Mouse (Mus musculus) adipocyte (in vitro differentiated cells): ENCODE data around the gene Ebi3.
"Not testable (repeated sequence)": the region's sequence is repeated elsewhere in the genome, so short reads cannot be mapped to it uniquely, and the experiment has no call there.

Experiments used
- DNase-seq: peaks from one replicate; pipeline ENCODE4 v3.0.0-alpha.2; 2016; ENCODE audit warnings: low spot score

The Ebi3 gene

DNA sequence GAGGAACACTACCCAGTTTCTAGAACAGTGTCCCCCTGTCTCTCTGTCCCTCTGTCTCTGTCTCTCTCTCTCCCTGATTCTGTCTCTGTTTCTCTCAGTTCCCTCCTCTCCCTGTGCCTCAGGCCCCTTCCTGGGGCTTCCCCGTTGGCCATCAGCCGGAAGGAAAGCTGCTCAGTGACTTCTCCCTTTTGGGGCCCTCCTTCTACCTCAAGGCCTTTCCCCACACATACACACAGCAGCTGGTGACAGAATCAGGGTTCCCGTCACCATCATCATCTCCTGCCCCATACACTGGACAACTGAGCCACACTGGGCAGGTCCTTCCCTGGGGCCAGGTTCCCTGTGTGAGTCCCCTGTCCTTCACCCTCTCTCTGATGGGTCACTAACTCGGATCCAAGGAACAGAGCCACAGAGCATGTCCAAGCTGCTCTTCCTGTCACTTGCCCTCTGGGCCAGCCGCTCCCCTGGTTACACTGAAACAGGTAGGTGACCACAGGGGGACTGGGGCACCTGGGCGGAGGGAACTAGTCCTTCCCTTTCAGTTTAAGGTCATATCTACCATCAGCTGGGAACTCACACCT, at the start of gene Ebi3:
Ebi3 (plus strand) TSS at position 194 of the 581 bp plus-strand sequence.
- no peak for DNase-seq

DNA sequence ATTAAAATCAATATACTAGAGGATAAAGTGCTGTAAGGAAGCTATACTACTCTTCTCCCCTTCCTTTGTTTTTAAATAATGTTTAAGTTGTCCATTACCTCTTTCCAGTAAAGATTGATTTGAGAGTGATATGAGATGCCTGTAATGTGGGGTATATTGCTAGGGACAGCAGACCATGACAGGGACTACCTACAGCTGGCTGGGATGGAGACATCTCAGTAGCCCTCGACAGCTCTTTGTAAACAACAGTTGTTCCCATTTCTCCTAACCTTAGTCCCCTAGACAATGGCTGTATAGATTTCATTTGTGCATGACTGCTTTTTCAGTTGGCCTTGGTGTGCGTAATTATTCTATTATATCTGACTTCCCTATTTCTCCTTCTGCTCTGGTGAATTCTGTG, 49.4 kb upstream of the Ebi3 start:
- DNase-seq: no peak

DNA sequence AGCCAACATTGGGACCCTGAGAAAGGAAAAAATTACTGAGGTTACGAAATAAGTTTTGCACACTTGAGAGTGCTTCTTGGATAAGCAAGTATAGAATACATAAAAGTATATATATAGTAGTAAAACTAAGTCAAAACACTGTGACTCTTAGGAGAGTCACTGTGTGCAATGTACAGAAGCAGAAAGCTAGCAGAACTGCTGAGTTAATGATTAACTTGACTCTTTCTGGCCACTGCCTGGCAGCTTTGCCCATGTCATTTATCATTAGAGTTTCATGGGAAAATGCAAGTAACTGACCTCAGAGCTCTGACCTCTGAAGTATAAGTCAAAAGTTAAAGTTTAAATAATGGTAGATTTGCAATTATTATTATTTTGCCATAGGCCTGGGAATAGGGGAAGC, 48.8 kb upstream of the Ebi3 start:
- no peak for DNase-seq

DNA sequence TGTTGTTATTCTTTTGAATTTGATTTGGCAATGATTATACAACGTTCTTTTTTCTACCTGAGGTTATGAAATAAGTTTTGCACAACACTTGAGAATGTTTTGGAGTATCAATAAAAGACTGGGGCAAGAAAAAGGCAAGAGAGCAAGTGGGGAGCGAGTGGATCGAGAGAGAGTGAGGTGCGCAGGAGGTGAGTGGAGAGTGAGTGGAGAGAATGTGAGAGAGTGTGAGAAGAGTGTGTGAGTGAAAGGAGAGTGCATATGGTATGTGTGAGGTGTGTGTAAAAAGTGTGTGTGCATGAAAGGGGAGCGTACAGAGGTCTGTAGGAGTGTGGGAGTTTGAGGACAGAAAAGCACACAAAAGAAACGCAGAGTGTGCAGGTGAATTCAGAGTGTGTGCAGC, 48.3 kb upstream of the Ebi3 start:
- DNase-seq: no peak

DNA sequence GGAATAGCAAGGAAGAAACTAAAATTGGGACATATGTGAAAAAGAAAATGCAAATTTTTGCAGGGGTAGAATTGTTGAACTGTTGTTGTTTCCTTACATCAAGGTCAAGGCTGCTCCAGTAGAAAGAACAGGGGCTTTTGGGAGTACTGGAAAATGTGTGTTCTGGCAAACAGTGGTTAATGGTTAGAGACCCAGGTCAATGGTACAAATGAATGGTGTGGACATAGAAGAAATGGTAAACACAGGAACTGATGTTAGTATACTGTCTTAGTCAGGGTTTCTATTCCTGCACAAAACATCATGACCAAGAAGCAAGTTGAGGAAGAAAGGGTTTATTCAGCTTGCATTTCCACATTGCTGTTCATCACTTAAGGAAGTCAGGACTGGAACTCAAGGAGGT, 45.8 kb upstream of the Ebi3 start:
- DNase-seq: no peak

DNA sequence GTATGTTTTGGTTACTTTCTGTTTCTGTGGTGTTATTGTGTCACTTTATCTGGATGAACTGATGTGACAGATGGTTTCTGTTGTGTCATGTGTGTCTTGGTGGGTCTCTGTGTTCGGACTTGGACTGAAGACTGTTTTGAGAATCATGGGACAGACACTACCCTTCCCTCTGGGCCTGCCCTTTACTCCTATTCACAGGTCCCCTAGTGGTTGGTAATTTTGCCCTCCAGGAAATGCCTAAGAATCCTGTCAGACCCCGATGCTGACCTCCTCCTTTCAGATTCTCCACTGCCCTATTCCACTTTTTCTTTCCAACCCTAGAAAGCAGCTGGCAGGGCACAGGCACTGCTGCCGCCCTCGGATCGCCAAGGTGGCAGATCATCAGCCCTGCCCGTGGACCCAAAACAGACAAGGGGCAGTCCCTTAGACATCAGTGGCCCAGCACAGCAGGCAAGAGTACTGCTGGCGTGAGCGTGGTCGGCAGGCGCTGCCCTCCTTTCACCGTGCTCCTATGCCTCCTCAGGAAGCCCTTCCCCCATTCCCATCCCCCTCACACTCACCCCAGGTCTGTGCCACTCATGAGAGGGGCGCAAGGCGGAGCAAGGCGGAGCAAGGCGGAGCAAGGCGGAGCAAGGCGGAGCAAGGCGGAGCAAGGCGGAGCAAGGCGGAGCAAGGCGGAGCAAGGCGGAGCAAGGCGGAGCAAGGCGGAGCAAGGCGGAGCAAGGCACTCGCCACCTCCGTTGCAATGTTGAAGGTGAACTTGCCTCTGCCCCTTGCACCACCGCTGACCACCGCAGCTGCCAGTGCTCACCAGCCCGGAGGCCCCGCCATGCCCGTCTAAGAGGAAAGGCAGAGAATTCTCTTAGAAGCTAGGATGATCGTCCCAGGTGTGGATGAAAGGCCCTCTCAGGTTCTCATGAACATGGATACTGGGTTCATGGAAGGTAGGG, 20.6 kb upstream of the Ebi3 start:
- DNase-seq: peak; percentile 47

DNA sequence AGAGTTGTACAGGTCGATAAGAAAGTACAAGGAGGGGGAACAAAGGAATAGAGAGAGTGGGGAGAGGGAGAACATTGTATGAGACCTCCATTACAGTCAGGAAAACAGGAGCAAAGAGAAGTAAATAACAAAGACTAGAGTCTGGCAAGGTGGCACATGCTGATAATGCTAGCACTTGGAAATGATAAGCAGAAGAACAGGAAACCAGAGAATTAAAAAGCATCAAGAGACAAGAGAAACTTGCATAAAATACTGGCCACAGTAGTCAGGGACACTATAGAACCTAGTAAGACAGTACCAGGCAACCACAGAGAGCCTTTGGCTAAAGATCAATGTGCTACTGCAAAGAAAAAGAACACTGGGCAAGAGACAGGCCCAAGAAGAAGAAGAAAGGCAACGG, 19.8 kb upstream of the Ebi3 start:
- DNase-seq: no peak

DNA sequence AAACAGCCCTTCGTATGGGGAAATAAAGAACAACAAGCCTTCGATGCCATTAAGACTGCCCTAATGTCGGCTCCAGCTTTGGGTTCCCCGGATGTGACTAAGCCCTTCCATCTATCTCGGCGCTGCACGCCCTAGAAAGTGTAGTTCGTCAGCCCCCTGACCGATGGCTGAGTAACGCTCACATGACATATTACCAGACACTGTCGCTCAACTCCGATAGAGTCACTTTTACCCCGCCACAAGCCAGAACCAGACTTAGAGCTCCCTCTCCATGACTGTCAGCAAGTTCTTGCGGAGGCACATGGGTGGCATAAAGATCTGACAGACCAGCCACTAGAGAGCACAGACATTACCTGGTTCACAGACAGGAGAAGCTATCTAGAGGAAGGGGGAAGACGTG, 19.2 kb upstream of the Ebi3 start:
- no peak for DNase-seq

DNA sequence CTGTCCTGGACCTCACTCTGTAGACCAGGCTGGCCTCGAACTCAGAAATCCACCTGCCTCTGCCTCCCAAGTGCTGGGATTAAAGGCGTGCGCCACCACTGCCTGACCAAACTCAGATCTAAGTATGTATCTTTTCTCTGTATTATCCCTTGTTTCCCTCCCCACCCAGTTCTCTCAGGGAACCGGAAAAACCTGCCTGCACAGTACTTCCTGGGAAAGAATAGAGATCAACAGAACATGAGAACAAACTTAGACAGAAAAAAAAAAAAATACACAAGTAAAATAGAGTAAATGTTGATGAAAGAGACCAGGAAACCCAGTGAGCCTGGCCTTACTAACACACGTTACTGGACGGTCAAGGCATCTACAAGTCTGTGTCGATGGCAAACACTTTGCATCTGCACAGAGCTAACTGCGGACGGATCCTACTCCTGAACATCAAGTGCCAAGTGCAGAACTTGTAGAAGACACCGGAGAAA, 8.0 kb upstream of the Ebi3 start:
- DNase-seq: not testable (repeated sequence)

DNA sequence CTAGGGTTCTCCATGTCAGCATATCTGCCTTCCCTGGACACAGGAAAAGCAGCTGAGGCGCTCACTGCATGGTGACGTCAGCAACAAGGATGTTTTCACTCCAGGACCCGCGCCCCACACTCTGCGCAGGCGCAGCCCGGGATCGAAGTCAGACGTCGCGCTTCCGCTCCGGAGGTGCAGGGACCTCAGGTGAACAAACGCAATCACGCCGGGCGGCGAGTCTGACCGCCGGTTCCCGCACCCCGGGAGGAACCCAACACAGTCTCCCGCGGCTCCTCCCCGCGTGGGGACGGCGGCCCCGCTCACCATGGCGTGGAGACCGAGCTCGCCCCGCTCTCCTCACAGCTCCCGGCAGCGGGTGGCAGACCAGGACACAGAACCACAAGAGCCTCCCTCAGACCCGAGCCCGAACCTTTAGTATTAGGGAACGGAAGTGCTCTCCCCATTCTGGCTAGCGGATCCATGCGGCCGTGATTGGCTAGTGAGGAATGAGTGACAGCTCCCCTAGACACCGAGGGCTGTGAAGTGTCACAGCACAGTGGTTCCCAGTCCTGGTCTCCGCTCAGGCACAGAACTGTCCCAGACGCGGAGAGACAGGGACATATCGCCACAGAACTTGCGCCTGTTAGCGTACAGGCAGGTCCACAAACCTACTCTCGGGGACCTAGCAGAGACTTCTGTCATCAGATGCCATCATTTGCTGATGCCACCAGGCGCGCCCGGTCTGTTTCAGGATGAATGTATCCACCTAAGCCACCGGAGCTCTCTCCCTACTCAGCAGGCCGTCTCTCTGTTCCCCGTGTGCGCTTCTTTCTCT, 7.4 kb upstream of the Ebi3 start:
- peak; percentile 89 for DNase-seq

DNA sequence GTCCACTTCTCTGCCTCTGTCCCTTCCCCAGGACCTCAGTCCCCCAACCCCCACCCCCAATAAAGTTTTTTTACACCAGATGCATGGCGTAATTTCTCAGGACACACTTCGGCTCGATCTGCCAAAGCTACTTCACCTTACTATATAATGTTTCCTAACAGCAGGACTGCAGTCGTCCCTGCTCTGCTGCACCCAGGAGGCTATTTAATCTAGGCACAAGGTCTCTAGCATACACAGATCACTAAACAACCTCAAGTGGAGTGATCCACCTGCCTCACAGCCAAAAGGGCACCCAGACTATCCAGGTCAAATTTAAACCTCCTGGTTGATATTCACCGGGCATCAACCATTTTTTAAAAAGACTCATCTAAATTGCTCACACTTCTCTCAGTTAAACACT, 6.7 kb upstream of the Ebi3 start:
- no peak for DNase-seq

DNA sequence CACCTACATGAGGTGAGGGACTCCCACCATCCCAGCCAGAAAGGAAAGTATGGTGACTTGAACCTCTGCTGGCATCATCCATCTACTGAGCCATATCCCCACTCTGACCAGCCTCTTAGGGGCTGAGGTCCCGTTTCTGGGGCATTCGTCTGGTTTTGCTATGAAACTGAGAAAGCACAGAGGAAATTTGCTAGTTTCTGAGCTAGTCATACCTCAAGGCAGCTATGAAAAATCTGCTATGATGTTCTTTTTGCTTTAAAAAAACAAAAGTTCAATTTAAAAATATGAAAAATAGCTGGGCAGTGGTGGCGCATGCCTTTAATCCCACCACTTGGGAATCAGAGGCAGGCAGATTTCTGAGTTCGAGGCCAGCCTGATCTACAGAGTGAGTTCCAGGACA, 3.8 kb upstream of the Ebi3 start:
- DNase-seq: no peak

DNA sequence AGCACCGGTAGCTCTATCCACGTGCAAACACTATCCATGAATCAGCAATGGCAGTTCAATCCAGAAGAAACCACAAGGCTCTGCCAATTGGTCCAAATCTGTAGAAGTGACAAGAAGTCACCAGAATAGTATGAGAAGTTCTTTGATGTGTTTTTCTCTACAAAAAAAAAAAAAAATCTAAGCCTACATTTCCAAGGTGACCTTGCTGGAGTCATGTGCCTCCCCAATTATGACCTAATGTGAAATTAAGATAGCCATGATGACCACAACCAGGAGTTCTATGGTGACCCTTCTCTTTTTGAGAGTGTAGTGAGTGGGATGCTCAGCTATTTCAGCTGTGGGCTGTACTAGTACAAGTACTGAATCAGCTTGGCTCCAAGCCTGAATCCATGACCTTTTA, 3.0 kb upstream of the Ebi3 start, which contains the start of gene Zfp119b:
Zfp119b (minus strand) TSS at position 101 of the 400 bp plus-strand sequence.
- no peak for DNase-seq

DNA sequence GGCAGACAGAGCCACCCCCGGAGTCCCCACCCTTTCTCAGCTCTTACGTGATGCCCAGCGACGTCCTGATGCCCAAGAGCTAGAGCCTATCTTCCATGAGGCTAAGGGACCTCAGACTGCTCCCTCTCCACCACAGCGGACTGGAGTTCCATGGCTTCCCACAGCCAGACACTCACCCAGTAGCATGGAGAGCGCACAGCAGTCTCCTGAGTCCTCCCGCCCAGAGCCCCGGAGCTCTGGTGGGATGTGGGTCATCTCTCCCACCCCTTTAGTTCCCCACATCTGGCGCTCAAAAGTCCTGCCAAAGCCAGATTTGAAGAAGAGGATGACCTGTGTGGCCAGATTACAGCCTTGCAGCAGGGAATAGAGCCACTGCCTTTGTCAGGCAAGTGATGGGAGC, 1.8 kb upstream of the Ebi3 start:
- DNase-seq: no peak

DNA sequence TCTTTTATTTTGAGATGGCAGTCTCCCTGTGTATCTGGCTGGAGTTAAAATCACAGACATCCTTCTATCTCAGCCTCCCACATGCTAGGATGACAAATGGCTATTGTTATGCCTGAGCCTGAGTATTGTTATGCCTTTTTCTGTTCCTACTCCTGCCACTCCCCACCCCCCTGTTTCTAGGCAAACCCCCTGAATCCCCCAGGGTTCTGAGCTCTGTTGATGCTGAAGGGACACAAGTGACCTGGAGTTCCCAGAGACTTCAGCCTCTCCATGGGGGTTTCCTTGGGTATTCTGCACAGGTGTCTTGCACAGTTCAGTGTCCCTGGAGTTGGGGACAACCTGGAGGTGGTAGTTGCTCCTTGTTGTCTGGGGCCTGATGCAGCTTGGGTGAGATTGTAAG, 399 bp upstream of the Ebi3 start:
- no peak for DNase-seq

DNA sequence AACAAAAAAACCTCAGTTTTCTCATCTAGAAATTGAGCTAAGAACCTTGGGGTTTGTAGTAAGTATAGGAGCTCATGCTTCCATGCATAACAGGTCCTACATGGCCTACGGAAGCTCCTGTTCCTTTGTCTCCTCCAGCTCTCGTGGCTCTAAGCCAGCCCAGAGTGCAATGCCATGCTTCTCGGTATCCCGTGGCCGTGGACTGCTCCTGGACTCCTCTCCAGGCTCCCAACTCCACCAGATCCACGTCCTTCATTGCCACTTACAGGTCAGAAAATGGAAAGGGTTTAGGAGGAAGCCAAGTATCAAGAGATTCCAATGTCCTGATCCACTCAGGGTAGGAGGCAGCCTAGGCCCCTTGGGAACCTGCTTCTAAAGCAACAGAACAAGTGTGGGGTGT, 1.3 kb downstream of the Ebi3 start:
- DNase-seq: no peak

DNA sequence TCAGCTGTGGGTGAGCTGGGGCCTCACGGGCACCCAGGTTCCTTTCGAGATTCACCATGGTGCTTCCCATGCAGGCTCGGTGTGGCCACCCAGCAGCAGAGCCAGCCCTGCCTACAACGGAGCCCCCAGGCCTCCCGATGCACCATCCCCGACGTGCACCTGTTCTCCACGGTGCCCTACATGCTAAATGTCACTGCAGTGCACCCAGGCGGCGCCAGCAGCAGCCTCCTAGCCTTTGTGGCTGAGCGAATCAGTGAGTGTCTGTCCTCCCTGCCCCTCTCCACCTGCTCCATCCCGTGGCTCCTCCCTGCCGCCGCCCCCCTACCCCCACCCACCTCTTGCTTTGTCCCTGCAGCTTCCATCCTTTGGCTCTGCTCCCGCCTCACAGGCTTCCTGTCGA, 1.8 kb downstream of the Ebi3 start:
- no peak for DNase-seq

DNA sequence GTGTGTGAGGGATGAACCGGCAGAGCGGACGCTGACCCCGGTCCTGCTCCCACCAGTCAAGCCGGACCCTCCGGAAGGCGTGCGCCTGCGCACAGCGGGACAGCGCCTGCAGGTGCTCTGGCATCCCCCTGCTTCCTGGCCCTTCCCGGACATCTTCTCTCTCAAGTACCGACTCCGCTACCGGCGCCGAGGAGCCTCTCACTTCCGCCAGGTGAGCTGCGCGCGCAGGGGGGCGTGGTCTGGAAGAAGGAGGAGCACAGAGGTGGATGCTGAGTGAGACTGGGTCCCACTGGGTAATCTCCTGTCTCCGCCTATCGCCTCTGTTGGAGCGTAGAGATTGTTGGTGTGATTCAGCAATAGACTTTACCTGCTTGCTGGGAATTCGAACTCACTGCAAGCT, 3.7 kb downstream of the Ebi3 start:
- DNase-seq: no peak

DNA sequence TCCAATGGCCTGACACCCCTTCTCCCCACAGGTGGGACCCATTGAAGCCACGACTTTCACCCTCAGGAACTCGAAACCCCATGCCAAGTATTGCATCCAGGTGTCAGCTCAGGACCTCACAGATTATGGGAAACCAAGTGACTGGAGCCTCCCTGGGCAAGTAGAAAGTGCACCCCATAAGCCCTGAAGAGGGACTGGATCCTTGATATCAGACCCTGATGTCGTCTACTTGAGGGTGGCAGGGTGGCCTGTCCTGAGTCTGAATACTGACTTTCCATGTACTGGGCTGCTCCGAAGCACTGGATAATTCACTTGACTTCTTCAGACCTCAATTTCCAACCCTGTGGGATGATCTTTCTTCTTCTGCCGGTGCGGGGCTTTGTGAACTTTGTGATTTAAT, 4.2 kb downstream of the Ebi3 start:
- no peak for DNase-seq

DNA sequence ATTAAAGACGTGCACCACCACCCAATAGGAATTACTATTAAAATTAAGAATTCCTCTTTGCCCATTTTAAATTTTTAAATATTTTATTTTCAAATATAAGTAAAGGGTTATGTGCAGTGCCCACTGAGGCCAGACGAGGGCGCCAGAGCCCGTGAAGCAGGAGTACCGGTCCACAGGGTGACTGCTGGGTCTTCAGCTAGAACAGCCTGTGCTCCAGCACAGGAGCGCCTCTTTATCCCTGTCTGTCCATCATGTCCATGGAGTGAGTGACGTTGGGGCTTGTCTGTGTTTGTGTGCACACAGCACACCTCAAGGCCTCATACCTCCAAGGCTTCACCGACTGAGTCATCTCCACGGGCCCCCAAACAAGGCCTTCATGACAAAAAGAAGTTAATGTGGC, 4.7 kb downstream of the Ebi3 start:
- DNase-seq: peak; percentile 81

DNA sequence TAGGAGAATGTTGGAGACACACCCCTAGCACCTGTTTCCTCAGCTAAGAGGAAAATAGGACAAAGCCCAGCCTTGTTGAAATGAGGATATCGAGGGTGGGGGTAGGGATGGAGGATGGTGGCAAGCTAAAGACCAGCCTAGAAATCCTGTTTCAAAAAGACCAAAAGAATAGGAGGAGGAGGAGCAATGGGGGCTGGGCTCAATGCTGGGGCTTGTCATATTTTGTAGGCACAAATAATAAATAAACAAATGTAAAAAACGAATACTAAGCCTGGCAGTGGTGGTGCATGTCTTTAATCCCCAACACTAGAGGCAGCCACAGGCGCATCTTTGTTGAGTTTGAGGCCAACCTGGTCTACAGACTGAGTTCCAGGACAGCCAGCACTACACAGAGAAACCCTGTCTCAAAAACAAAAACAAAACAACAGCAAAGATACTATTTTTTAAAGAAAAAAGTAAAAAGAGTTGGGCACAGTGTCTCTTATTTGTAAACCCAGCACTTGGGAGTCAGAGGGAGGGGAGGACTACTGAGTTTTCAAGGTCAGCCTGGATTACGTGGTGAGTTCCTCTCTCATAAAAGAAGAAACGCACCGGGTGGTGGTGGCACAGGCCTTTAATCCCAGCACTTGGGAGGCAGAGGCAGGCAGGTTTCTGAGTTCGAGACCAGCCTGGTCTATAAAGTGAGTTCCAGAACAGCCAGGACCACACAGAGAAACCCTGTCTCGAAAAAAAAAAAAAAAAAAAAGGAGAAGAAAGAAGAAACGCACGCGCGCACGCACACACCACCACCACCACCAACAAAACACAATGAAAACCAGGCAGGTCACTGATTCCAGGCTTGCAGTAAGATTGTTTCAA, 5.5 kb downstream of the Ebi3 start:
- DNase-seq: no peak

DNA sequence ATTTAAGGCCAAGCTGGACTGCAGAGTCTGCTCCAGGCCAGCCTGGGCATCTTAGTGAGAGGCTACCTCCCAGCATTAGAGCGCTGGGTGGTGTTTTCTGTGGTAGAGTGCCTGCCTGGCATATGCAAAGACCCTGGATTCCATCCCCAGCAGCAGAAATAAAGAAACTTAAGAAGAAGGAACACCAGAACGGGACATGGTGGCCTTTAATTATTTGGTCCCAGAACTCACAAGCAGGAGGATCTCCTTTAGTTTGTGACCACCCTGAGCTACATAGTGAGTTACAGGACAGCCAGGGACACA, 6.1 kb downstream of the Ebi3 start:
- no peak for DNase-seq
